Mouse (Mus musculus) spleen, embryonic (tissue): ENCODE results near the gene Gnl1.
"Not testable (repeated sequence)": the region's sequence is repeated elsewhere in the genome, so short reads cannot be mapped to it uniquely, and the experiment has no call there.

Experiments used
- CTCF ChIA-PET: fragments of 350-600 bp; sonication (Branson Sonifier 250); formaldehyde crosslinking; loops from one replicate; lab custom pipeline; 2022; lab: Charles Lee

Gnl1 gene

DNA sequence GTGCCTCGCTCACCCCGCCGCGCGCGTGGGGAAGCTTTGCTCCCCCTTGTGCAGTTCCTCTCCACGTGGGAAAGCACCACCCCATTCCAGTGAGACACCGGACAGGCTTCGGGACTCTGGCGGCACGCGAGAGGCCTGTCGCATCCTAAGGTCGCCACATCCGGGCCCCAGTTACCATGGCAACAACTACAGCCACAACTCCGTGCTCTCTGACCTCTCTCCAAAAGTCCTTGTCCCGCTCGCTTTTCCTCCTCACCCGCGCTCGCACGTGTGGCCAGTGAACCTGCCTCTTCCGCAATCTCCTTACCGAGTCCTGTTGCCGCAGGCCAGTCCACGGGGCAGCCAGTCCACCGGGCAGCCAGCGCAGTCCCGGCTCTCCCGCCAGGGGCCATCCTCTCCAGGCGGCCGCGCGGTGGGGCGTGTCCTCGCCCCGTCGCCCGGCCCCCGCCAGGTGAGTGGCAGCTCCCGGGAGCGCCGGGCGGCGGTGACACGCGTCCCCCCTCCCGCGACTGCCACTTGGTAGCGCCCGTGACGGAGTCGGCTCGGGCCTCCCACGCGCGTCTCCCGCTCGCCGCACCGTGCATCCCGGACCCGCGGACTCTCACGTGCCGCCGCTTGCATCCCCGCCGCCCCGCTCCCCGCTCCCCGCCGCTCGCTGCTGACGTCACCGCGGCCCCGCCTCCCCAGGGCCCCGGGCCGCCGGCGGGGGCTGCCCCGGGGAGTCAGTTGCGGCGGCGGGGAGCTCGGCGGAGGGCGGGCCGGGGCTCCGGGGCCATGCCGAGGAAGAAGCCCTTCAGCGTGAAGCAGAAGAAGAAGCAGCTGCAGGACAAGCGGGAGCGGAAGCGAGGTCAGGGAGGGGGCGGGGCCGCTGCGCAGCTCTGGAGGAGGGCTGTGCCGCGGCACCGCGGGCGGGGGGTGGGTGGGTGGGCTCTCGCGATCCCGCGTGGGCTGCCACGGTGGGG, at the start of gene Gnl1, which contains the start of gene Prr3:
Gene Gnl1, plus strand, starts transcription at position 451 of the 962 bp plus-strand sequence.
Gene Prr3, minus strand, starts transcription at position 836 of the 962 bp plus-strand sequence.
- CTCF ChIA-PET = interaction anchor here (0.8 kb wide), 1 partner anchor 10 kb away, joined by 3 read pairs; the partner anchor contains the start of gene Abcf1

DNA sequence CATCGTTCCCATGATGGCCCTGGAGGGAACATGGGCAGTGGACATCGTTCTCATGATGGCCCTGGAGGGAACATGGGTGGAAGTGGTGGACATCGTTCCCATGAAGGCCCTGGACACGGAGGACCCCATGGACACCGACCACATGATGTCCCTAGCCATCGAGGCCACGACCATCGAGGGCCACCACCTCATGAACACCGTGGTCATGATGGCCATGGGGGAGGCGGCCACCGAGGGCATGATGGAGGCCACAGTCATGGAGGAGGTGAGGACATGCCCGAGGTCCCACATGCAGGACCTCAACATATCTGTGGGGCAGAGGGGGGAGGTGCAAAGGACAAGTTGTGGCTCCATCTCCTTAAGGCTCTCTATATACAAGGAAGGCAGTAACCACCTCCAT, 49.0 kb upstream of the Gnl1 start:
- CTCF ChIA-PET = no interaction called here

DNA sequence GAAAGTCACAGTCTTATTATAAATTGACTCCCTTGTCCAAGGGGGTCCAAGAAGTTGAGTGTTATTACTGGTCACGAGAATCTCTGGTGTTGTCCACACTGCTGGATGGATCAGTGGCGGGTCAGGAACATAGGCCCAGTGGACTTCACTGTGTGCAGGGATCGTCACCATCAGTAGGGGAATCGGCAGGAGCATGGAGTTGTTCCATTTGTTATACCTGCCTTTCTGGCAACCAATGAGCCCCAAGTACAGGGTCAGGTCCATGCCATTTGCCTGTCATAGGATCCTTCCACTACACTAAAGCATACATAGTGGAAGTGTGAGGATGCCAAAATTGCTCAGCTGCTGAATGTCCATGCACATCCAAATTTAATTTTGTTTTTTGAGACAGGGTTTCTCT, 47.0 kb upstream of the Gnl1 start:
- CTCF ChIA-PET = no interaction called here

DNA sequence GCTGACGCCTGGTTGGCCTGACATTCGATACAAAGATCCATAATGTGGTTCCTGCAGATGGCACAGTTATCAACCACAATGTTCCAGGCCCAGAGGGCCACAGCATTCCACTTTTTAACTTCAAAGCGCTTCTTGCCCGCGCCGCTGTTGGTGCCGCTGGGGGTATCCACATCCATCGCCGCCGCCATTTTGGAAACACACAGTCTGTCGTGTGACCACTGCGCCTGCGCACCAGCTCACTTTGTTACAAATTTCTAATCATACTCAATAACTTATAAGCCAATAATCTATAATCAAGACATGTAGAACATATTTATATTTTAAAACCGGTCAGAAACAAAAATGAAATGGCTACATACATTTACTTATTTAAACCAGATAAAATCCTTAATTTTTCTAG, 43.9 kb upstream of the Gnl1 start:
- CTCF ChIA-PET = not testable (repeated sequence)

DNA sequence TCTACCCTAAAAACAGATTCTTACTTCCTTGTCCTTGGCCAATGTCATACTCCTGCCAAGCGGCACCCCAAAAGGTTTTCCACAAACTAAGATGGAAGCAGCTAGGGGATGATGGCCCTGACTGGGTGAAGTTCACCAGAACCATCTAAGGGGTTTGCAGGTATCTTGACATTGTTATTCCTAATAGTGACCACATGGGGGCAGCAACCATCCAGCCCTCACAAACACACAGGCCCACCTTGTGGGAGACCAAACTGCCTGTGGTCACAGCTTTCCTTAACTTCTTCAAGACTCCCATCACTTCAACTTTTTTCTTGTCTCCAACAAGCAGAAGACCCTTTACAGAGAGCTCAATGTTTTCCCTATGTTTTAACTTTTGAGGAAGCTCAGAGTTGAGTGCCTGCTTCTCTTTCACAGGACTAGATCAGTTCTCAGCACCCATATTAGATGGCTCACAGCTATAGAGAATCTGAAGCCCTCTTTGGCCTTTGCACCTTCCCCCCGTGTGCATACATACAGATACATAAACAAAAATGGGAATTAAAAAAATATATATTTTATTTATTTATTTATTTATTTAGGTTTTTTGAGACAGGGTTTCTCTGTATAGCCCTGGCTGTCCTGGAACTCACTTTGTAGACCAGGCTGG, 41.8 kb upstream of the Gnl1 start:
- CTCF ChIA-PET = interaction anchor here (0.6 to 2.1 kb wide), 3 partner anchors 41 to 59 kb away, joined by 3 to 12 read pairs (median 7); partner anchors contain the start of gene 2310061I04Rik

DNA sequence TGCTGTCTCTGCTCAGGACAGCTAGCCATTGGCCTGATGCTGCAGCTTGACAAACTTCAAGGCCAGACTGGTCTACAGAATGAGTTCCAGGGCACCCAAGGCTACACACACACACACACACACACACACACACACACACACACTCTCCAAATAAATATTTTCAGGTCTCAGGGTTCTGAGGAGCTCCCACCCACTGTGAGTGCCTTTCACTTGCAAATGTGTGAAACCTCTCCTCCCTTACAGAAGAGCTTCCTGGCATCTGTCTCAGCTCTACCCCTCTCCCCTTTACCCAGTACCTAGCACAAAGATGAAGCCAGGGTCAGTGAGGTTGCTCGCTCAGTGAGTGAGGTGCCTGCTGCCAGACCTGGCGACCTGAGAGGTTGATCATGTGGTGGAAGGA, 40.5 kb upstream of the Gnl1 start:
- CTCF ChIA-PET = interaction anchor here (0.6 to 0.9 kb wide), 2 partner anchors 54 to 87 kb away, joined by 3 to 5 read pairs; no protein-coding TSS in a partner anchor

DNA sequence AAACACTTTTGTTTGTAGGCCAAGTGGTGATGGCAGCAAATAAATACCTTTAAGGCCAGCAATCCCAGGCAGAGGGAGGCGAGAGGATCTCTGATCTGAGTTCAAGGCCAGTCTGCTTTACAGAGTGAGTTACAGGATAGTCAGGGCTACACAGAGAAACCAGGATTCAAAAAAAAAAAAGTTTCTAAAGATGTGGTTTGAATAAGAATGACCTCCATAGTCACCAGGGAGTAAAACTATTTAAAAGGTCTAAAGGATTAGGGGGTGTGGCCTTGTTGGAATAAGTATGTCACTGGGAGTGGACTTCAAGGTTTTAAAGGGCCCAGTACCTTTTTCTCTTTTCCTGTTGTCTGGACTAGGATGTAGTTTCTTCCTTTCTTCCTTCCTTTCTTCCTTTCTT, 39.7 kb upstream of the Gnl1 start:
- CTCF ChIA-PET = no interaction called here

DNA sequence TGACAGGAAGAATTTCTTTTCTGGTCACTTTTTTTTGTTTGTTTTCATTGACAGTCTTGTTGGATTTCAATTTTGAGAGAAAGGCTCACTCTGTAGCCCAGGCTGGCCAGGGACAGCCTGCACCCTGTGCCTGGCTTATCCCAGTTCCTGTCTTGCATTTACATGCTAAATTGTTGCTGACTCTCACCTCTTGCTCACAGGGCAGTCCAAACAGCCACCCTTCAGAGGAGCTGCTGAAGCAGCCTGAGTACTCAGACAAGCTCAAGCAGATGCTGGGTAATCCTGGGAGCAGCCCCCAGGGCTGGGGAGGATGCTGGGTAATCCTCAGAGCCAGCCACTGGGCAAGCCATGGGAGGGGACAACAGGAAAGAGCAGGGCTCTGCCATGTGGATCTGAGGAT, 28.7 kb upstream of the Gnl1 start:
- CTCF ChIA-PET = not testable (repeated sequence)

DNA sequence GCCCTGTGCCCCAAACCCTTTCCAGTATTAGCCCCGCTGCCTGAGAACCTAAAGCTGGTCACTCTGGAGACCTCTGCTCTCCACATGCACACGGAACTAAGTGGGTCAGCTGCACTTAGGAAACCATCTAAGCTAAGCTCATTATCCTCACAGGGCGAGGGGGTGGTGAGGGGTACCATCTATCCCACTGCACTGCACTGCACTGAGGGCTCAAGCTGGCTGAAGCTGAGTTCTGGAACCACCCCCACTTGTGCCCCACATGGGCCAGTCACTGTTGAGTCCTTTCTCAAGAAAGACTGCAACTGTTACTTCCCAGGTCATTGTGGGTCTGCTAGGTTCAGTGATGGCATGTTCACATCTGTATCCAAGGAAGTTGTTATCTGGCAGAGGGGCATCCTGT, 27.1 kb upstream of the Gnl1 start:
- CTCF ChIA-PET = not testable (repeated sequence)

DNA sequence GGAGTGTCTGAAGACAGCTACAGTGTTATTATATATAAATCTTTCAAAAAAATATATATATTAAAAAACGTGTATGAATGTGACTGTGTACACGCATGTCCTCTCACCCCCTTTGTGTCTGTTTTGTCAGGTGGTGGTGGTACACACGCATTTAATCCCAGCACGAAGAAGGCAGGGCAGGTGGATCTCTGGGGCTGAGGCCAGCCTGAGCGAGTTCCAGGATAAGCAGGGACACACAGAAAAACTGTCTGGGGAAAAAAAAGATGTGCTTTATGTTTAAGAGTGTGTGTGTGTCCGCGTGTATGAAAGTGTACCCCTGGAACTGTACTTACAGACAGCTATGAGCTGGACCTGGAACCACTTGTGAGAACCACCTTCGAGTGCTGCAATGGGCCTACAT, 25.0 kb upstream of the Gnl1 start:
- CTCF ChIA-PET = no interaction called here

DNA sequence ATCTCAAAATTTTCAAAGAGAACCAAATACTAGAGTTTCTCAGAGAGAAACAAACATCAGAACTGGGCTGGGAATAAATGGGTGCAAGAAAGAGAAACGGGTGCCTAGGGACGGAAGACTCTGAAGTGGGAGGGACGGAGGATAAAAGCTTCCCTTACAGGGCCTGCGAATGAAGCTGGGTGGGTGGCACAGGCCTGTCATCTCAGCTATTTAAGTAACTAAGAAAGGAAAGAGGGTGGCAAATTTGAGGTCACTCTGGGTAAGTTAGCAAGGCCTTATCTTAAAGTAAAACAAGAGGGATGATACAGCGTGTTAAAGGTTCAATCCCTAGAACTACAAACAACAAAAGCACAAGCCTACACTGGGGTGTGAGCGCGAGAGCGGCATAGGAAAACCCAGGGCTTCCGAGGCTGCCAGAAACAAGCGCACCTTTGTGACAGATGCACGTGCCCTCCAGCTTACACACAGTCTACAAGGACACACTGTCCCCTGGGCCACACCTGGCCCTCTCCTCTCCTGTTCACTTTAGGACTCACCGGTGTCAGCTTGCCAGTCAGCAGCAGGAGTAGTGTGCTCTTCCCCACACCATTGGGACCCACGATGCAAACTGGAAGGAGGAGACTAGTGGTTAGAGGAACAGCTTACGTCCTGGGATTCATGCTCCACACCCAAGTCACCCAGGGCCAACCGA, 21.0 kb upstream of the Gnl1 start:
- CTCF ChIA-PET = no interaction called here

DNA sequence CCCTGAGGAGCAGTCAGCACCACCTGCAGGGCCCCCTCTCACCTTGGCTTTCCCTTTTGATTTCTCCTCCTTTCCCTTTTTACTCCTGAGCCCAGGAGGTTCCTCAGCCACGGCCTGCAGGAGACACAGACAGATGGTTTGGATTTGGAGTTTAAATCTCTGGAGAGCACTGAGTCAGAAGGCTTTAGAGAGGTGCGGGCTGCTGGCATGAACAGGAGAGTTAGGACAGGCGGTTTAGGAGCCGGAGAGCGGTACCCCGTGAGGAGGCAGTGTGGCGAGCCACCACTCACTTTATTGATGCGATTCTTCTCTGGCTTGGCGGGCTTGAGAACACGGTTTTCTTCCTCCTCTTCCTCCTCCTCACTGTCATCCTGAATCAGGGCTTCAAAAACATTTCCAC, 16.4 kb upstream of the Gnl1 start:
- CTCF ChIA-PET = no interaction called here

DNA sequence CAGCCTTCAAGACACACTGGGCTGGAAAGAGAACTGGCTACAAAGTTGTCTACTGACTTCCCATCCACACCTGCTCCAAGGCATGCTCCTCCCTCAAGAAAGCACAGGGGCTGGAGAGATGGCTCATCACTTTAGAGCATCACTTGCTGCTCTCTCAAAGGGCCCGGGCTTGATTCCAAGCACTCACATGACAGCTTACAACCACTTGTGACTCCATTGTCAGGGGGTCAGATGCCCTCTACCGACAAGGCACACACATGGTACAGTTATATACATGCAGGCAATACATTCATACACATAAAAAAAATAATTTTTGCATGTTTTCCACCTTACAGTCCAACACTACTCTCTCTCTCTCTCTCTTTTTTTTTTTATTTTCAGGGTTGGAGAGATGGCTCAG, 12.0 kb upstream of the Gnl1 start:
- CTCF ChIA-PET = no interaction called here

DNA sequence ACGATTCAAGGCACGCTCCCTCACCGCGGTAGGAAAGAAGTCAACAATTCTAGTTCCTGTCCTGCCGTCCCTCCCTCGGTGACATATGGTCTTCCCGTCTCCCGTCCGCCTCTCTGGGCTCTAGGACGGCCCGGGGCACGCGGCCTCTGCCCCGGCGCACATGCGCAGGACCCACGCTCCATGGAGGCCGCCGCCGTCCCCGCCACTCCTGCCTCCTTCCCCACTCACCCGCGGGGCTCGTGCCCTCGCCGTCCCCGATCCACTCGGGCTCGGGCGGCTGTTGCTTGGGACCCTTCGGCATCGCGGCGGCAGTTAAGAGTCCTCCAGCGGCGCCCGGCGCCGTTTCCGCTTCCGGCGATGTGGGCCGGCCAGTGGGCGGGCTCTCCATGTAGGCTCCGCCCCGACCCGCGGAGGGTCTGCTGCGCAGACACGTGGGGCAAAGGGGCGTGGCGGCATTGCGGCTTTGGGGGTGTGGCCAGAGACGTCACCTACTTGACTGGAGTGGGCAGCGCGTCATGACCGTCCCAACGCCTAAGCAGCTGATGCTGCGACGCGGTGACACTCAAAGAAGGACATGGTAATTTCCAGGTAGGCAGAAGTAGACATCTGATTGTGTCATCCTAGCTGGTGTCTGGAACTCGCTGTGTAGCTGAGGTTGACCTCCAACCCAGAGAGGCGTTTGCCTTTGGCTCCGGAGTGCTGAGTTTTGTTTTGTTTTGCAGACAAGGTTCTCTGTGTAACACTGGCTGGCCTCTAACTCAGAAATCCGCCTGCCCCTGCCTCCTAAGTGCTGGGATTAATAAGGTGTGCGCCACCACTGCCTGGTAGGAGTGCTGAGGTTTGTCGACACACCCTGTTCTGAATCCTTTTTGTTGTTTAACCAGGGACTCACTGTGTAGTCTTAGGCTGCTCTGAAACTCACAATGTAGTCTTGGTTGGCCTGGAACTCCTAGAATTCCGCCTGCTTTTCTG, 9.9 kb upstream of the Gnl1 start, which contains the start of gene Abcf1:
Gene Abcf1, minus strand, starts transcription at position 344 of the 972 bp plus-strand sequence.
- CTCF ChIA-PET = interaction anchor here (0.6 to 1.0 kb wide), 3 partner anchors 10 to 155 kb away, joined by 3 to 22 read pairs (median 7); partner anchors contain the start of gene Gnl1

DNA sequence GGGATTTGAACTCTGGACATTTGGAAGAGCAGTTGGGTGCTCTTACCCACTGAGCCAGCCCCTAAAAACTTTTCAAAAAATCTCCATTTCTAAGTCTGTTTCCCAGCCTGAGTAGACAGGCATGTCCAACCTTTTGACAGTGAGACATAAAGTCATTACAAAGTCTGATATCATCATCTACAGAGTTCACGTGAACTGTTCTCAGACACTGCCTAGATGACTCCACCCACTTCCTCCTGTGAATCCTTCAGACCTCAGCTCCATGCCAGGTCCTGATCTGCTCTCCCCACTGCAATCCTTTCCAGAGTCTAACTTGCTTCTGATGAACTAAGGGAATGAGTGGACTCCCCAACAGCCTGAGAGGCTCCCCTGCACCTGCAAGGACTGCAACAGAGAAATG, 7.5 kb upstream of the Gnl1 start:
- CTCF ChIA-PET = interaction anchor here (0.8 kb wide), 1 partner anchor 69 kb away, joined by 3 read pairs; no protein-coding TSS in a partner anchor

DNA sequence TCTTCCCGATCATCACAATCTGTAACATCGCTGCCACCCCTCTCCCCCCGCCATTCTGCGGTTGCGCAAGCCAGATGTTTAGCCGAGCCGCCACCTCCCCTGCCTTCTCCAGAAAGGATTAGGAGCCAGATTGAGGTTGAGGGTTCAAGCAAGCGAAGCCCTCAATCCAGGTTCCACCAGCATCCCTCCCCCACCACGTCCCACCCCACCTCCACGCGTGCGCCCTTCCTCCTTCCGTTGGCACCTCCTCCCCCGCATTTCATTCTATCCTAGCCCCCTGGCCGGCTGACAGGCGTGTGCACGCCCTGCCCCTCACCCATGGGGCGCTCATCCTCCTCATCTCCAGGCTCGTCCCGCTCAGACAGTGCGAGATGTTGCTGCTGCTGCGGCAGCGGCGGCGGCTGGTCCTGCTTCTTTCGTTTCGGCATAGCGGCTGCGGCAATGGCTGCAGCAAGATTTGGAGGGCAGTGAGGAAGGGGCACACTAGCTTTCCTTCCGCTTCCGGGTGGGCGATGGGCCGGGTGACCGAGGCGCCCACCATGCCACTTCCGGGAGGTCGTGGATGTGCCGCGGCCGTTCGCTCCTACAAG, 745 bp upstream of the Gnl1 start:
- CTCF ChIA-PET = interaction anchor here (0.8 kb wide), 1 partner anchor 9 kb away, joined by 3 read pairs; the partner anchor contains the start of gene Abcf1

DNA sequence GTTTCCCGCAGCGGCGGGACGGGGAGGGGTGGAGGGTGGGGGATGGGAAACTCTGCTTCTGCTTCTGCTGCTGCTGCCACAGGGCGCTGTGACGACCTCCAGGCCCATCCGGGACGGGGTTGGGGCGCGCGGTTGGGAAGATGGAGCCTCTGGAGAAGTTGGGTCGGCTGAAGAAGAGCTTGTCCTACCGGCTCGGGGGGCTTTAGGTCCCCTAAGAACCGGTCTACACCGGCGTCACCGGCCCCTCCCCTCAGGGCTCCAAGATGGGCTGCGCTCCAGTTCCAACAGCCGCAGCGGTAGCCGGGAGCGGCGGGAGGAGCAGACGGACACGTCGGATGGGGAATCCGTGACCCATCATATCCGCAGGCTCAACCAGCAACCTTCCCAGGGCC, 708 bp downstream of the Gnl1 start:
- CTCF ChIA-PET = interaction anchor here (0.5 kb wide), 1 partner anchor 44 kb away, joined by 4 read pairs; no protein-coding TSS in a partner anchor

DNA sequence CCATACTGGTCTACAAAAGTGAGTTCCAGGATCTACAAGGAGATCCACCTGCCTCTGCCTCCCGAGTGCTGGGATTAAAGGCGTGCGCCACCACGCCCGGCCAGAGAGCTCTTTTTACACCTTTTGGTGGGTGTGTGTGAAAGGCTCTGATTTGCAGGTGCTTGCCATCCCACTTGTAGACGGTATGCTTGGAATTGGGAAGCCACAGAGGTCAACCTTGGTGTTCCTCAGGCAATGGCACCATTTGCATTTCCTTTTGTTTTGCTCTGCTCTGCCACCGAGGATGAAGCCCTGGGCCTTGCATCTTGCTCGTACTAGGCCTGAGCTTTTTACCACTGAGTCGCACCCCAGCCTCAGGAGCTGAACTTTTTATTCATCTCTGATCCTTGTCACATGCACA, 2.1 kb downstream of the Gnl1 start:
- CTCF ChIA-PET = no interaction called here

DNA sequence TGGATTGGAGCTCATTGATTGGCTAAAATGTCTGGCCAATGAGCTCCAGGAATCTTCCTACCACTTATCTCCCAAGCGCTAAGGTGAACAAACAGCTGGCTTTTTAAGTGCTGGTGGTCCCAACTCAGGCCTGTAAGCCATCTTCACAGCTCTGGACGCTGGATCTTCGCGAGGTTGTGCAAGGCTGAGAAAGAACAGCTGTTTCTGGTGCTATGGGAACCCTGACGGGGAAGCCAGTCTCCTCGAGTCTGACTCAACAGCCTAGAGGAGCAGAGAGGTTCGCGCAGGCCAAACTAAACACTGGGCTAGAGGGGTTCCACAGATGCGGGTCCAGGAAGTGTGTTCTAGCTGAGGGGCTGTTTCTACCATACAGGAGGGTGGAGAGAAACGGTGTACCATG, 12.1 kb downstream of the Gnl1 start:
- CTCF ChIA-PET = interaction anchor here (0.7 to 1.1 kb wide), 2 partner anchors 15 to 44 kb away, joined by 3 to 4 read pairs; no protein-coding TSS in a partner anchor

DNA sequence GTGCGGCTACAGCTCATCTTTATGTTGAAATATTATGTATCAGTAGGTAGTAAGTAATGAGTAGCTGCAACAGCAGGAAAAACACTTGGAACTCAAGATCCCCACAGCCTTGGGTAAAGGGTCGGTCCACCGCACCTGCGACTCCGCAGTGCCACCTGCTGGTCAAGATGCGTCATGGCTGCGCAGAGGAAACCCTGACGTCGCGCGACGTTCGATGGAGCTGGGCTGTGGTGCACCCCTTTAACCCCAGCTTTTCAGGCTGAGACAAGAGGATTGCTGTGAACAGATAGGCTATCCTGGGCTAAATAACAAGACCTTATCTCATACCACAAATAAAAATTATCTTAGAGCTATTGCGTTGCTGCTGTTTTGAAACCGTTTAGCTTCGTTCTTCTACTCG, 14.0 kb downstream of the Gnl1 start:
- CTCF ChIA-PET = interaction anchor here (0.6 to 2.2 kb wide), 3 partner anchors 10 to 57 kb away, joined by 3 to 7 read pairs (median 4); no protein-coding TSS in a partner anchor
